Mouse (Mus musculus) C2C12 (cell line): Measurements from ENCODE around the gene Evl. TPM values are rescaled to one million over a fixed set of nuclear protein-coding genes. Genes with fewer than 3 reads are reported as not detected.

Source experiments
- H3K27me3 ChIP-seq: one replicate; pipeline ENCODE4 v1.6.1; 2011; ENCODE audit not compliant: control insufficient read depth, insufficient read depth, insufficient read length
- H3K36me3 ChIP-seq: one replicate; pipeline ENCODE4 v1.6.1; 2011; ENCODE audit not compliant: control insufficient read depth, insufficient read depth
- H3K4me3 ChIP-seq: one replicate; pipeline ENCODE4 v1.5.1; 2011; ENCODE audit warnings: mild to moderate bottlenecking, control low read depth; ENCODE audit not compliant: poor library complexity, insufficient read depth, severe bottlenecking
- H3K79me2 ChIP-seq: one replicate; pipeline ENCODE4 v1.6.1; 2011; ENCODE audit not compliant: control insufficient read depth, insufficient read depth
- H3K79me3 ChIP-seq: one replicate; pipeline ENCODE4 v1.6.1; 2011; ENCODE audit warnings: low read depth, control low read depth
- H3ac ChIP-seq: one replicate; pipeline ENCODE3; 2011; ENCODE audit warnings: low read depth; ENCODE audit not compliant: control insufficient read depth, insufficient read length
- CEBPB ChIP-seq: IDR thresholded peaks from one replicate; pipeline ENCODE4 v1.6.1; 2011; ENCODE audit warnings: low read depth, mild to moderate bottlenecking, control low read depth, moderate library complexity
- CTCF ChIP-seq: IDR thresholded peaks from one replicate; pipeline ENCODE4 v1.5.1; 2011; ENCODE audit not compliant: control insufficient read depth, insufficient read depth, insufficient read length
- FOSL1 ChIP-seq: IDR thresholded peaks from one replicate; pipeline ENCODE4 v1.8.0; 2011; ENCODE audit warnings: mild to moderate bottlenecking, low read length; ENCODE audit not compliant: poor library complexity, insufficient read depth, severe bottlenecking
- MAX ChIP-seq: IDR thresholded peaks from one replicate; pipeline ENCODE4 v1.6.1; 2011; ENCODE audit warnings: mild to moderate bottlenecking, control low read depth
- MYOD1 ChIP-seq: IDR thresholded peaks from one replicate; pipeline ENCODE4 v1.6.1; 2011; ENCODE audit warnings: low read depth; ENCODE audit not compliant: control insufficient read depth, insufficient read length
- MYOG ChIP-seq: IDR thresholded peaks from one replicate; pipeline ENCODE4 v1.6.1; 2011; ENCODE audit not compliant: control insufficient read depth, insufficient read length; ENCODE audit errors: extremely low read depth
- USF1 ChIP-seq: IDR thresholded peaks from one replicate; pipeline ENCODE4 v1.6.1; 2011; ENCODE audit warnings: low read depth, mild to moderate bottlenecking, control low read depth, moderate library complexity
- polyA plus RNA-seq: library from polyadenylated mRNA; unstranded; fragments of >200 nt; fragmentation: generic; extraction: Trizol; gene quantifications from one replicate; pipeline ENCODE4 v1.2.1, GENCODE M21; 2012; ENCODE audit warnings: missing spikeins

The Evl gene
- polyA plus RNA-seq, 1 experiment, result 89.9 TPM

DNA sequence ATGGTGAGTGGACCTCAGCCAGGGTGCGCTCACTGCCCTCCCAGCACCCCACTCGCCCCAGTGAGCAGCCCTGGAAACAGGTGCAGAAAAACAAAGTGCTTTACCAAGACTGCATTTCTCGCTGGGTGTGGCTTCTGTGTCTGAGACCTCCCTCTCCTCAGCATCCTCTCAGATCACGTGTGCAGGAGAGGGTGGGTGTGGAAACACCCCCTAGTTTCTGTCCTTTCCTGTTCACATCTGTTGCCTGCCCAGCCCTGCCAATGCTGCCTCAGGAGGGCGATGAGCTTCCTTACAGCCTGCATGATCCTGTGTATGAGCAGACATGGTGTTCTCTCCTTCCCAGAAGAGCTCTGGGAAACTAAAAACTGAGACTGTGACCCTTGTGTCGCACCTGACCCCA, 131.9 kb downstream of the Evl start:
- Histone ChIP-seq H3K79me3 (no peaks in the 10 kb centered on the region), H3K4me3 (no peak overlapping the region), H3K79me2 (no peaks in the 10 kb centered on the region), H3K27me3 (no peaks in the 10 kb centered on the region), H3ac (no peak overlapping the region), H3K36me3 (peaks cover 19% of the 10 kb centered on the region)
- no peak for TF ChIP-seq MAX

DNA sequence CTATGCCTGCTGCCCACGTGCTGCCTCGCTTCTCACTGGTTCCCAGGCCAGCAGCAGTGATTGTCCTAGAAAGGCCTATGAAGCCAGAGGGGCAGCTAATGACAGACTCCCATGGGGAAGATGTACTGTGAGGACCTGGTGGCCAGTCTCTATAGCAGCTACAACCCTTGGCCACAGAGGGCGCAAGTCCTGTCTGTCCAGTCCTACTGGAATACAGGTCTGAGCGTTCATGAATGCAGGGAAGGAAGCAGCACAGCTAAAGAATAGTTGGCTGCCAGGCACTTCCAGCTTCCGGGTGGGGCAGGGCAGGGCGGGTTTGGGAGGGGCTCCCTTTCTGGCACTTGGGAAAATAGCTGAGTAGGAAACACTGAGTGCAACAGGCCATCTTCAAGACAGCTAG, 132.4 kb downstream of the Evl start:
- TF ChIP-seq USF1 (no peak), MAX (no peak), CTCF (no peak), CEBPB (no peak), MYOG (no peak), MYOD1 (no peak)
- Histone ChIP-seq H3K36me3 (peaks cover 16% of the 10 kb centered on the region), H3ac (no peak overlapping the region)

DNA sequence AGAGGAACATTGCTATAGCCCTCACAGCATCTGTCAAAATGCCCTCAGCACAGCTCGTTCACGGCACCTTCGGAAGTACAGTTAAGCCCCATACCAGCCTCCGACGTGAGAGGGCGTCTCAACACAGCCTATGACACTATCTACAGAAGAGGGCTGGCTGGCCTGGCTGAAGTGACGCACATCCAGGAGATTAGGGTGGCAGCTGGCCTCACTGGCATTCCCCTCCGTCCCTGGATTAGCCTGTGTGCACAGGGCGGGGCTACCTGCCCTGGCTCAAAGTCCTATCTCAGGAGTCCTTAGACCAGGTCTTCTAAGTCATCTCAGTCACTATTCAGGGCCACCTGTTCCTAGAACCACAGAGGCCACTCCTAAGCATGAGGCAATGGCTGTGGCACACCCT, 134.6 kb downstream of the Evl start:
- H3K4me3 ChIP-seq, result no peak overlapping the region
- no peaks in the 10 kb centered on the region for H3K79me3 ChIP-seq
- H3K36me3 ChIP-seq, result peaks cover 3% of the 10 kb centered on the region
- TF ChIP-seq MYOD1 (no peak), CTCF (no peak), USF1 (no peak), MYOG (no peak), FOSL1 (no peak), CEBPB (no peak), MAX (no peak)
- H3ac ChIP-seq, result no peak overlapping the region
- no peaks in the 10 kb centered on the region for H3K27me3 ChIP-seq
- no peaks in the 10 kb centered on the region for H3K79me2 ChIP-seq

More for the DNA sequence above, 132.4 kb downstream of the Evl start:
- Histone ChIP-seq H3K27me3 (no peaks in the 10 kb centered on the region), H3K79me2 (no peaks in the 10 kb centered on the region), H3K79me3 (no peaks in the 10 kb centered on the region), H3K4me3 (no peak overlapping the region)

- no peak overlapping the region for H3K4me3 ChIP-seq
Measured at GRCm38 (mm10) chr12:108690529-108690928, 136.0 kb downstream of the Evl start.

DNA sequence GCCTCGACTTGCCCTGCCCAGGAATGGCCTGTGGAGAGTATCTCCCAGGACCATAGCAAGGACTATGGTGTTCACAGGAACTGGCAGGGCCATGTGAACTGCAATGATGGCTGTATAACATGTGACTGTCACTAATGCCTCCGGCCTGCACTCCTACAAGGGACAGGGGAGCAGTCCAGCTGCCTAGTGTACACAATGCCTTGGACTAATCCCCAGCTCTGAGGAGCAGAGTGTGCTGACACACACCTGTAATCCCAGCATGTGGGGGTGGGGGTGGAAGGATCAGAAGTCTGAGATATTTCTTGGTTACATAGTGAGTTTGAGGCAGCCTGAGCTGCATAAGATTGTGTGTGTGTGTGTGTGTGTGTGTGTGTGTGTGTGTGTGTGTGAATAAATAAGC, 139.1 kb downstream of the Evl start:
- Histone ChIP-seq H3K27me3 (no peaks in the 10 kb centered on the region), H3K79me3 (no peaks in the 10 kb centered on the region), H3K79me2 (no peaks in the 10 kb centered on the region), H3ac (no peak overlapping the region), H3K36me3 (peaks cover 3% of the 10 kb centered on the region), H3K4me3 (no peak overlapping the region)
- TF ChIP-seq MAX, result no peak
- TF ChIP-seq FOSL1, result no peak
- TF ChIP-seq MYOG, result no peak
- TF ChIP-seq CTCF, result no peak
- TF ChIP-seq MYOD1, result no peak
- no peak for TF ChIP-seq USF1
- TF ChIP-seq CEBPB, result no peak

More at GRCm38 (mm10) chr12:108690529-108690928, 136.0 kb downstream of the Evl start:
- H3K36me3 ChIP-seq, result peaks cover 3% of the 10 kb centered on the region
- H3ac ChIP-seq, result no peak overlapping the region
- H3K79me2 ChIP-seq, result no peaks in the 10 kb centered on the region
- no peaks in the 10 kb centered on the region for H3K79me3 ChIP-seq
- no peaks in the 10 kb centered on the region for H3K27me3 ChIP-seq
- no peak for TF ChIP-seq CEBPB
- TF ChIP-seq MAX, result no peak
- TF ChIP-seq USF1, result no peak
- no peak for TF ChIP-seq MYOD1
- TF ChIP-seq FOSL1, result no peak
- no peak for TF ChIP-seq MYOG
- no peak for TF ChIP-seq CTCF

GRCm38 (mm10) chr12:108694223-108694622, 139.7 kb downstream of the Evl start:
- no peaks in the 10 kb centered on the region for H3K79me2 ChIP-seq
- no peak overlapping the region for H3K4me3 ChIP-seq
- peaks cover 3% of the 10 kb centered on the region for H3K27me3 ChIP-seq
- TF ChIP-seq MAX (no peak), MYOG (no peak), MYOD1 (no peak), CTCF (no peak), USF1 (no peak), CEBPB (no peak), FOSL1 (no peak)
- H3ac ChIP-seq, result no peak overlapping the region
- no peaks in the 10 kb centered on the region for H3K79me3 ChIP-seq
- H3K36me3 ChIP-seq, result no peaks in the 10 kb centered on the region
